Mouse (Mus musculus): ENCODE results near the gene Cr1l.

DNA sequence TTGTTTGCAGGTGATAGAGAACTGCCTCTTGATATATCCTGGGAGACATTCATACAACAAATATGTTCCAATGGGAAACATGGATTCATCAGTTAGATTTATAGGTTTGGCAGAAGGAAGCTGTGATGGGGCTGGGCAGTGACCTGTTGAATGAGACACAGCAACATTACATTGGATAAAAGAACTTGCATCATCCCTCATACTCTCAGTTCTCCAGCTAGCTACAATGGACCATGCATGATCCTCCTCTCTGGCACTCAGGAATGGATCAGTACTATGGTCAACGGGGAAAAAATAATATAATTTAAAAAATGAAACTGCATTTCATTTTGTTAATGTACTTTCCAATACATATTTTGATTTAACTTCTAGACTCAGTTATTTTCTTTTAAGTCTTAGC, 1.5 kb downstream of the Cr1l start:
- TF ChIP-seq CTCF (IDR thresholded peaks at IDR 0.05; ENCODE audit: low read depth), result no peak
- TF ChIP-seq EP300 (IDR thresholded peaks at IDR 0.05; ENCODE audit: low read depth), result no peak

Measured in heart, postnatal 0 days (tissue).